Mouse (Mus musculus) right cerebral cortex, postnatal 14 days (tissue): Measurements from ENCODE around the gene Cox6a2.
A peak's percentile ranks its signal among the peaks of the same experiment; 100 is the strongest.
"Not testable (repeated sequence)": the region's sequence is repeated elsewhere in the genome, so short reads cannot be mapped to it uniquely, and the experiment has no call there.

Experiments used
- DNase-seq: peaks from one replicate; pipeline ENCODE4 v3.0.0; 2022

Gene Cox6a2

DNA sequence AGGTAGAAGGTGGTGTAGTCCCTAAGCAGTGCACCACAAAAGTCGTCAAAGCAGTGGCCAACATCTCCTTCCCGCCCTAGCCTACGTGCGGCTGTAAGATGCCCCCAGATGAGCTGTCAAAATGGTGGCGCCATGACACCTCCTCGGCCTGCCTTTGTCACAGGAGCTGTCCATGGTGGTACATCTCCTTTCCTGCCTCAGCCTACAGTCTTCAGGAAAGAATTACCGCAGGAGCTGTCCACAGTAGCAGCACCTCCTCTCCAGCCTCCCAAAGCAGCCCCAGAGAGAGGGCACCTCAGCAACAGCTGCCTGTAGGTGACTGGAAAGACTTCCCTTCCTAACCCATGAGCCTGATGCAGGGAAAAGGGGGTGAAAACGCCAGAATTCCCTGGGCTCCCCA lies 25.6 kb upstream of the Cox6a2 start:
- no peak for DNase-seq

- DNase-seq = no peak
Measured at GRCm38 (mm10) chr7:128220936-128221335, 14.7 kb upstream of the Cox6a2 start.

DNA sequence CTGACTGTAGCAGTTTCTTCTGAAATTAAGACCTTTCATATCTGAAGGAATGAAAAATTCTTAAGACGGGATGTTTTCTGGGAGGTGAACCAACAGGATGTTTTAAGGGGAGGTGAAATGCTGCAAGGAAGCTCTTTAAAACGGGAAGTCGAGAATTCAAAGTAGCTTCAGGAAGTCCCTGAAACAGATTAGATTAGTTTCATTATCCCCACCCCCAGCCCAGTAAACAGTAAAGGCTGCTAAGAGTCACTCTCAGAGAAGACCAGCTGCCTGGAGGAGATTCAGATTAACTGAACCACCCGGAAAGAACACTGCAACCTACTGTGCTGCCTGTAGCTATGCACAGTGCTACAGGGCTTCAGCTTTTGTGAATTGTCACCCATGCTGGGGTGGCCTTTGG lies 13.8 kb upstream of the Cox6a2 start:
- no peak for DNase-seq

DNA sequence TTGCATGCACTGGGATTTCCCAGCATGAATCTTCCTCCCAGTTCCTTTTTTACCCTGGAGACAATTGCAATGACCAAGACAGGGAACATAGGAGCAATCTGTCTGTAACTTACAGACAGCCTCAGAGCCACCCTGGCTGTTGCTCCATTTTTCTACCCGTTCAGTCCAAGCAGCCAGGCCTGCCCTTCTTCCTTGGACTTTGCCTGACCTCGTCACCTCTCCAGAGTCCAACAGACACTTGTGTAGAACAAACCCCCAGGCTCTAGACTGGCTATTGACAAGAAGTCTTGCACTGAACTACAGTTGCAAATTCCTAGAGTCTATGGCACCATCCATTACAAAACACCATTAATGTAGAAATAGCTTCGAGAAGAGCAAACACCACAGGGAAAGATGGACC lies 3.6 kb upstream of the Cox6a2 start:
- no peak for DNase-seq

DNA sequence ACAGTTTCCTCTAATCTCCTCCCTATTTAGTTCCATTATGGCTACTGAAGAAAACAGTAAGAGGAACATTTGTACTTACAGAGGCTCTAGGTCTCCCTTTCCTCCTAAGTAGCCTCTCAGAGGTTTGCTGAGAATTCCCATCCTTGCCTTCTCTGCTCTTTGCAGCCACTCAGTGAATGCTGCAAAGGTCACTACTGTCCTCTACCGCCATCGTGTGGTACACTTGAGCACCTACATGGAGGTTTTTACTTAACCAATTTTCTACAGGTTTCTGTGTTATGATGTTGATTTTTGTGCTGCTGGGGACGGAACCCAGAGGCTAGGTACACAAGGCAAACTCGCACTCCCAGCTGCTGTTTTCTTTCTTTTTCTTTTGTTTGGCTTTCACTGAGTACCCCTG lies 2.0 kb upstream of the Cox6a2 start:
- peak; percentile 60 for DNase-seq

DNA sequence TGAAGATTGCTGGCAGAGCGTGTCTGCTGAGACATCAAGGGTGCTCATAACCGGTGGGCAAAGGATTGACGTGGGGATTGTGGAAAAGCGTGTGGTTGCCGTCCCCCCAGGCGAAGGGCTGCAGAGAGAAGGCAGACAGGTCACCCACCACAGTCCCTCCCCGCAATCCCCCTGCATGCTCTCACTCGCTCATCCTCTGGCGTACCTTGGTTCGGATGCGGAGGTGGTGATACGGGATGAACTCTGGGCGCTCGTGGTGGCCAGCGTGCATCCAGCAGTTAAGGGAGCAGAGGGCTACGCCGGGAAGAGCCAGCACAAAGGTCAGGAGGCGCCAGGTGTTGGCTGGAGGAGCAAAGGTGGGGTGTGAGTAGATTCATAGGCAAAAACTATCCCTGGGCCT lies 492 bp downstream of the Cox6a2 start:
- no peak for DNase-seq

DNA sequence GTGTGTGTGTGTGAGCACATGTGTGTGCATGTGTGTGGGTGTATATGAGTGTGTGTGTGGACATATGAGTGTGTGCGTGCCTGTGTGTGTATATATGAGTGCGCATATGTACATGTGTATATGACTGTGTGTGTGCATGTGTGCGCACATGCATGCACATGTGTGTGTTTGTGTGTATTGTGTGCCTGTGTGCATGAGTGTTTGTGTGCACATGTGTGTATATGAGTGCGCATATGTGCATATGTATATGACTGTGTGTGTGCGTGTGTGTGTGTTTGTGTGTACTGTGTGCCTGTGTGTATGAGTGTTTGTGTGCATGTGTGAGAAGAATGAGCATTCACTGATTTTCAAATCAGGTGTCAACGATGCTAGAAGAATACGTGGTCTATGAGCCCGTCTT lies 2.0 kb downstream of the Cox6a2 start:
- DNase-seq = no peak

DNA sequence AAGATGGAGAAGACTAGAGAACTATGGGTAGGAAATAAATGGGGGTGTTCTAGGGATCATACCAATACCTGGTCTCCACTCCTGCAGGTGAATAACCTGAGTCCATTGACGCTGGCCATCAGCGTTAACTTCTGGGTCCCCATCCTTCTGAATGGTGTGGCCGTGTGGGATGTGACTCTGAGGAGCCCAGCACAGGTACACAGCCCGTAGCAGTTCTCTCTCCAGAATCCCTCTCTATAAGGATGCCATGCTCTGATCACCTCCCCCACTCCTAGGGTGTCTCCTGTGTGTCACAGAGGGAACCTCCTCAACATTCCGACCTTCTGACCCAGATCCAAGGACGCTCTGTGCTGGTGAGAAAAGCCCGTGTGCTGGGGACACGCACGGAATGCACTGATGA lies 3.1 kb downstream of the Cox6a2 start:
- no peak for DNase-seq

- DNase-seq = no peak
Measured at GRCm38 (mm10) chr7:128201607-128202006, 4.6 kb downstream of the Cox6a2 start.

DNA sequence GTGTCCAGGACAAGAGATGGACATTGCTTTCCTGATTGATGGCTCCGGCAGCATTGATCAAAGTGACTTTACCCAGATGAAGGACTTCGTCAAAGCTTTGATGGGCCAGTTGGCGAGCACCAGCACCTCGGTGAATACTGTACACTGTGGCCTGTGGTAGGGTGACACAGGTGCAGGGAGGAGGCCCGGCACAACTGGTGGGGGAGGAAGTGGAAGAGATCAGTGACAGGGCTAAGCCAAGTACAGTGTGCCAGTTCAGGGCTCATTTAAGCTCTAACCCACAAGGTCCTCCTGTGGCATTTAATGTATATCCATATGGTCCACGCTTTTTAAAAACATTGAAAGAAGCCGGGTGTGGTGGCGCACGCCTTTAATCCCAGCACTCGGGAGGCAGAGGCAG lies 24.5 kb downstream of the Cox6a2 start:
- no peak for DNase-seq

DNA sequence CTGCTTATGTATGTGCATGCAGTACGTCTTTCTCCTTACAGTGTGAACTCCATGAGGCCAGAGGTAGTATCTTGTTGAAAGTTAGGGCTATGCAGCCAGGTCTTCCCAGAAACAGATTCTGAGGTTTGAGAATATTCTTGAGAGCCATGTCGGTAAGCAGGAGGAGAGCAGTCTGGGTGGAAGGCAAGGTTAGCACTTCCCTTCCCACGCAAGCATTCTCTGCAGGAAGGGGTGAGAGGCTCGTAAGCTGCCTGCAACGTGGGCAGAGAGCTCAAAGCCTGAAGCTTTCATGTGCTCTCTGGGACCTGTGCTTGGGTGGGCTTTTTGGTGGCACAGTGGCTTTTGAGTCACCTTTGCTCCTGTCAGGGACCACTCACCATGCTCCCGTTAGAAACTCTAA lies 25.6 kb downstream of the Cox6a2 start:
- DNase-seq = no peak

DNA sequence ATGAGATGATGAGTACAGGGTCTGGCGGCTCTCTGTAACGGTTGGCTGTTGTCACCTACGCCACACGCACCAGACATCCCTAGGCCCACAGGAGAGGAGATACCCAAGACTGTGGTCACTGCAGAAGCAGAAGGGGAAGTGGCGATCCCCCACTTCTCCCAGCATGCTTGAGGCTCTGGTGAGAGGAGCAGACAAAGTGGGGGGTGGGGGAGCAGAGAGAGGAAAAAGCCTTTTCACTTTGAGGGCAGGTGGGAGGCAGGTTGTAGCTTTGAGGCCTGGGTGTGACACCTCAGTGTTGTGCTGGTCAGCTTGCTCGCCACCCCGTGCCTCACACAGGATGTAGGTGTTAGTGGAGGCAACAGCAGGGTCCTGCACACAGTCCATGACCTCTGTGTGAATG lies 26.1 kb downstream of the Cox6a2 start:
- no peak for DNase-seq

- no peak for DNase-seq
Measured at GRCm38 (mm10) chr7:128178385-128178784, 27.8 kb downstream of the Cox6a2 start.

DNA sequence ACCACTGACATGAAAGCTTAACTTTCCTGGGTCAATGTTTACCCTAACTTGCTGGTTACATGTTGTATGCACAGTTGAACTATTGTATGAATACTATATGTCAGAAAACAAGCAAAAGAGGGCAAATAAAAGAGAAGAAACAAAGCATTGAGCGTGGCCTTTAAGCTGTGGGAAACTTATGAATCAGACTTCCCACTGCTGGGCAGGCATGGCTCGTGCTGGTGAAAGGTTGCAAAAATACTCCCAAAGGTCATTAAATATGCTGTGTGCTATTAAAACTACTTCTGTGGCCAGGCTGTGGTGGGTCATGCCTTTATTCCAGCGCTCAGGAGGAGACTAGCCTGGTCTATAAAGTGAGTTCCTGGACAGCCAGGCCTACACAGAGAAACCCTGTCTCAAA lies 36.2 kb downstream of the Cox6a2 start:
- no peak for DNase-seq

GRCm38 (mm10) chr7:128166391-128166790 lies 39.8 kb downstream of the Cox6a2 start:
- DNase-seq = no peak

GRCm38 (mm10) chr7:128164001-128164400 lies 42.2 kb downstream of the Cox6a2 start:
- DNase-seq = no peak

GRCm38 (mm10) chr7:128158688-128159354 lies 47.4 kb downstream of the Cox6a2 start:
- DNase-seq = not testable (repeated sequence)
